Mouse (Mus musculus): ENCODE data around the gene AK157302. TPM values are rescaled to one million over a fixed set of nuclear protein-coding genes. Genes with fewer than 3 reads are reported as not detected.
"Not testable (repeated sequence)": the region's sequence is repeated elsewhere in the genome, so short reads cannot be mapped to it uniquely, and the experiment has no call there.

The AK157302 gene
- polyA plus RNA-seq (2015; fragmentation: Nextera tagmentation; extraction: Ambion mirVana) = 0.46 and 0.57 TPM in 2 replicates

GRCm38 (mm10) chr13:21495080-21495479 lies at the start of gene AK157302:
AK157302 (plus strand) TSS chr13:21495223.
- Histone ChIP-seq H3K4me2 (replicated peaks) (no peak within 1 kb of the TSS), H3K9ac (replicated peaks) (no peak within 1 kb of the TSS), H3K36me3 (no peaks in the 10 kb centered on the region), H3K4me3 (replicated peaks) (no peak within 1 kb of the TSS), H3K4me1 (replicated peaks) (no peaks in the 10 kb centered on the region), H3K27me3 (no peaks in the 10 kb centered on the region), H3K27ac (no peak within 1 kb of the TSS), H3K9me3 (no peaks in the 10 kb centered on the region)
- WGBS = 94% methylated on average over 21 of the region's 21 CpGs
- no peak for ATAC-seq

- no peak for ATAC-seq
- H3K9ac ChIP-seq (replicated peaks) = no peak overlapping the region
- peaks cover 49% of the 10 kb centered on the region for H3K36me3 ChIP-seq
- H3K27ac ChIP-seq = no peak overlapping the region
- H3K4me3 ChIP-seq (replicated peaks) = no peak overlapping the region
- H3K4me2 ChIP-seq (replicated peaks) = no peak overlapping the region
- WGBS = 94% methylated on average over 9 of the region's 9 CpGs
- no peaks in the 10 kb centered on the region for H3K27me3 ChIP-seq
- peaks cover 2% of the 10 kb centered on the region; the same call in 1 of the 2 replicates for H3K4me1 ChIP-seq (replicated peaks)
- no peaks in the 10 kb centered on the region for H3K9me3 ChIP-seq
Measured at GRCm38 (mm10) chr13:21446796-21447195, 48.2 kb upstream of the AK157302 start.

DNA sequence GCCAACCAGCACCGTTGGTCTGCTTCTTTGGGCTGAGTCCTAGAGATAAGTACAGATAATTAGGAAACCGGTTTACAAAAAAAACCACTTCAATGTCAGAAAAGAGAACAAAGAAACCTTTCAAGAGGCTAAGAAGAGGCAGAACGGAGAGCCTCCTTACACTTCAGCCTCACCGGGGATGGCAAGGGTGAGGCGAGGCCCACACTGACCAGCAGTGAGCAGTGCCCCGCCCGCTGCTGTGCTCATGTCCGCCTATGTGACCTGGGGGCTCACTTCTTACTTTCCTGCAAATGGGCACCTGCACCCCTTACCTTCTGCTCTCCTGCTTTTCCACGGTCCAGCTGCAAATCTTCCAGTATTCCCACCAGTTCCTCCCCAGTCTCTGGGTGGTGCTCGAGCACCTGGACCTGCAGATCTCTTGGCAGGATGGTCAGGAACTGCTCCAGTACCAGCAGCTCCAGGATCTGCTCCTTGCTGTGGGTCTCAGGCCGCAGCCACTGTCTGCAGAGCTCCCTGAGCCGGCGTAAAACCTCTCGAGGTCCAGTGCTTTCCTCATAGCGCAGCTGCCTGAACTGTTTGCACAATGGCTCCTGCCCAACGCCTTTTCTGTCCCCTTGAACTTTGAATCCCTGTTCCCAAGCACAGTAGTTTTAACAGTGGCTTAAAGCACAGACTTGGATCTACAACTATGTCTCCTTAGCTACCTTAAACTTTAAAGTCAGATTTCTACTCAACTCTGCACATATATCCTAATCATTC lies 47.0 kb upstream of the AK157302 start:
- H3K4me1 ChIP-seq (replicated peaks) = peaks cover 13% of the 10 kb centered on the region
- 83% methylated on average over 16 of the region's 16 CpGs for WGBS
- H3K36me3 ChIP-seq = peaks cover 49% of the 10 kb centered on the region
- no peaks in the 10 kb centered on the region for H3K9me3 ChIP-seq
- H3K27ac ChIP-seq = no peak overlapping the region
- no peak overlapping the region for H3K9ac ChIP-seq (replicated peaks)
- no peak for ATAC-seq
- H3K4me2 ChIP-seq (replicated peaks) = no peak overlapping the region
- no peak overlapping the region for H3K4me3 ChIP-seq (replicated peaks)
- no peaks in the 10 kb centered on the region for H3K27me3 ChIP-seq

- no peaks in the 10 kb centered on the region for H3K9me3 ChIP-seq
- under 1% methylated on average over 13 of the region's 13 CpGs for WGBS
Measured at GRCm38 (mm10) chr13:21453042-21453441, 42.0 kb upstream of the AK157302 start.

DNA sequence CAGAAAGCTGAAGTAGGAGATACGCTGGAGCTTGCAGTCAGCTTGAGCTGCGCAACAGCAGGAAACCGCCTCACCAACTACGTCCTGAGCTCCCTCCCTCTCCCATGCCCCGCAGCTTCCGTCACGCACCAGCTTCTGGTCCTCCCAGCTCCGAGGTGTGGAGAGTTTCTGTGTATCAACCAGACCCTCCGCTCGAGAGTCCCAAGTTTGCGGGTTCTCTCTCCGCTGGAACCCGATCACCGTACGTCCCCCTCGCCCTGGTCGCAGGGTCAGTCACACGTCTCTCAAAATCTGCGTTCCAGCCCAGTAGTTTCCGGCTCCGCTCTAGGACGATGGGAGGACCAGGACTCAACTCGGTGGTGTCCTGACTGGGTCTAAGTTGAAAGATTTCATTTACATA lies 41.6 kb upstream of the AK157302 start, which contains the start of gene Zscan26:
Gene Zscan26 (minus strand): TSS at position 282 of the 400 bp plus-strand sequence.
- H3K4me2 ChIP-seq (replicated peaks) = peak within 1 kb of the TSS; percentile 79
- H3K4me3 ChIP-seq (replicated peaks) = peak within 1 kb of the TSS; percentile 68
- peaks cover 24% of the 10 kb centered on the region for H3K27me3 ChIP-seq
- H3K36me3 ChIP-seq = peaks cover 2% of the 10 kb centered on the region; the same call in 1 of the 2 replicates
- H3K4me1 ChIP-seq (replicated peaks) = peaks cover 13% of the 10 kb centered on the region
- peak; percentile 93 for ATAC-seq
- H3K9ac ChIP-seq (replicated peaks) = peak within 1 kb of the TSS; percentile 78
- peak within 1 kb of the TSS; percentile 63; the same call in 1 of the 2 replicates for H3K27ac ChIP-seq
- WGBS = 0% methylated on average over 23 of the region's 23 CpGs
- no peaks in the 10 kb centered on the region for H3K9me3 ChIP-seq

More at GRCm38 (mm10) chr13:21453042-21453441, 42.0 kb upstream of the AK157302 start:
- H3K4me2 ChIP-seq (replicated peaks) = peak overlapping the region; percentile 79
- peak overlapping the region; percentile 78 for H3K9ac ChIP-seq (replicated peaks)
- ATAC-seq = 0 out of 2 replicates have a peak, but pooled peaks have one; percentile 1
- peaks cover 13% of the 10 kb centered on the region for H3K4me1 ChIP-seq (replicated peaks)
- H3K27me3 ChIP-seq = peaks cover 23% of the 10 kb centered on the region
- H3K4me3 ChIP-seq (replicated peaks) = peak overlapping the region; percentile 68
- peak overlapping the region; percentile 63; the same call in 1 of the 2 replicates for H3K27ac ChIP-seq
- H3K36me3 ChIP-seq = peaks cover 6% of the 10 kb centered on the region

DNA sequence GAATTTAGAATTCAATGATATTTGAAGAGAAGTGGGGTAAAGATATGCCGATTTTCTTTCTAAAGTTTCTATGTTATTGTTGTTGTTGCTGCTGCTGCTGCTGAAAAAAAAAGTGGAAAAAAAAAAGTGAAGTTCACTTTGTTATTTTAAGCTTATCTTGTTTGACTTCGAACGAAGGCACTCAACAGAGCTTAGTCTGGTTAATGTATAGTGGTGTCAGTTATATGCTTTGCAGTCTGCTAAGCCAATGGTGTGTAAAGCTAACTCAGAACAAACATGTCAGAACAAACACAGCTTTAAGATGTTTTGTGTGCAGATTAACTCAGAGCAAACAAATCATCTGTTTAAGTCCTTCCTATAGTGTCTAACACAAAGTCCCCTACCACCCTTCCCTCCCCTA lies 40.9 kb upstream of the AK157302 start:
- Histone ChIP-seq H3K4me2 (replicated peaks) (no peak overlapping the region), H3K36me3 (no peaks in the 10 kb centered on the region), H3K4me3 (replicated peaks) (peak overlapping the region; percentile 68; the same call in 1 of the 2 replicates), H3K27me3 (peaks cover 28% of the 10 kb centered on the region), H3K9me3 (no peaks in the 10 kb centered on the region), H3K4me1 (replicated peaks) (peaks cover 13% of the 10 kb centered on the region), H3K27ac (no peak overlapping the region), H3K9ac (replicated peaks) (no peak overlapping the region)
- ATAC-seq = no peak
- 86% methylated on average over 3 of the region's 3 CpGs for WGBS

GRCm38 (mm10) chr13:21456347-21456746 lies 38.7 kb upstream of the AK157302 start:
- peaks cover 13% of the 10 kb centered on the region for H3K4me1 ChIP-seq (replicated peaks)
- no peak overlapping the region for H3K4me3 ChIP-seq (replicated peaks)
- H3K9me3 ChIP-seq = no peaks in the 10 kb centered on the region
- ATAC-seq = no peak
- WGBS = 11% methylated on average over 4 of the region's 4 CpGs
- H3K4me2 ChIP-seq (replicated peaks) = no peak overlapping the region
- H3K27ac ChIP-seq = no peak overlapping the region
- H3K9ac ChIP-seq (replicated peaks) = no peak overlapping the region
- H3K36me3 ChIP-seq = no peaks in the 10 kb centered on the region
- H3K27me3 ChIP-seq = peaks cover 36% of the 10 kb centered on the region

- not testable (repeated sequence) for H3K4me2 ChIP-seq (replicated peaks); ATAC-seq; H3K36me3 ChIP-seq; H3K27ac ChIP-seq; H3K4me3 ChIP-seq (replicated peaks); H3K9ac ChIP-seq (replicated peaks); H3K4me1 ChIP-seq (replicated peaks); H3K9me3 ChIP-seq
- peaks cover 17% of the 10 kb centered on the region for H3K27me3 ChIP-seq
- 58% methylated on average over 9 of the region's 9 CpGs for WGBS
Measured at GRCm38 (mm10) chr13:21462516-21462915, 32.5 kb upstream of the AK157302 start.

GRCm38 (mm10) chr13:21467336-21467735 lies 27.7 kb upstream of the AK157302 start:
- Histone ChIP-seq H3K27me3 (peaks cover 18% of the 10 kb centered on the region), H3K9me3 (0 out of 2 replicates have a peak, but pooled peaks cover 4% of the 10 kb centered on the region), H3K4me2 (replicated peaks) (no peak overlapping the region; the same call in 1 of the 2 replicates), H3K4me3 (replicated peaks) (peak overlapping the region; percentile 61; the same call in 1 of the 2 replicates), H3K4me1 (replicated peaks) (0 out of 2 replicates have a peak, but pooled peaks cover 4% of the 10 kb centered on the region), H3K9ac (replicated peaks) (no peak overlapping the region), H3K27ac (no peak overlapping the region), H3K36me3 (no peaks in the 10 kb centered on the region)
- WGBS = 87% methylated on average over 10 of the region's 10 CpGs
- ATAC-seq = no peak

GRCm38 (mm10) chr13:21468061-21469019 lies 26.7 kb upstream of the AK157302 start, which contains the start of gene Nkapl:
Nkapl (minus strand) TSS chr13:21468509.
- H3K4me1 ChIP-seq (replicated peaks) = 0 out of 2 replicates have a peak, but pooled peaks cover 4% of the 10 kb centered on the region
- ATAC-seq = peak; percentile 100
- peak within 1 kb of the TSS; percentile 78 for H3K4me2 ChIP-seq (replicated peaks)
- 0 out of 2 replicates have a peak, but pooled peaks cover under 1% of the 10 kb centered on the region for H3K9me3 ChIP-seq
- H3K4me3 ChIP-seq (replicated peaks) = peak within 1 kb of the TSS; percentile 61
- peaks cover 18% of the 10 kb centered on the region for H3K27me3 ChIP-seq
- no peaks in the 10 kb centered on the region for H3K36me3 ChIP-seq
- under 1% methylated on average over 54 of the region's 54 CpGs for WGBS
- H3K9ac ChIP-seq (replicated peaks) = peak within 1 kb of the TSS; percentile 81
- H3K27ac ChIP-seq = peak within 1 kb of the TSS; percentile 62

GRCm38 (mm10) chr13:21469097-21469496 lies 25.9 kb upstream of the AK157302 start:
- Histone ChIP-seq H3K9me3 (no peaks in the 10 kb centered on the region), H3K36me3 (no peaks in the 10 kb centered on the region), H3K4me2 (replicated peaks) (peak overlapping the region; percentile 78), H3K27me3 (peaks cover 18% of the 10 kb centered on the region), H3K4me1 (replicated peaks) (0 out of 2 replicates have a peak, but pooled peaks cover 4% of the 10 kb centered on the region), H3K9ac (replicated peaks) (no peak overlapping the region), H3K27ac (no peak overlapping the region), H3K4me3 (replicated peaks) (peak overlapping the region; percentile 61; the same call in 1 of the 2 replicates)
- no peak for ATAC-seq
- WGBS = 12% methylated on average over 9 of the region's 9 CpGs
